Mouse (Mus musculus) left cerebral cortex, postnatal 10 days (tissue): ENCODE measurements at regions not wholly inside any gene's neighbourhood (a gene's known extent, or its start where the extent isn't known, plus 50 kb on each side); places are given as distances from the start of the nearest gene placed in this dataset.

Experiments
- DNase-seq, 2 experiments: peaks; one replicate each; pipeline ENCODE4 v3.0.0; 2021 to 2022; ENCODE audit warnings: low spot score in 2 of 2, mixed read lengths in 1 of 2; ENCODE audit errors: extremely low spot score in 1 of 2
- intact Hi-C: fragments of 180-260 bp; cut with DNase I; formaldehyde crosslinking; loops from one replicate; pipeline ENCODE4 v1.15.1; 2025

DNA sequence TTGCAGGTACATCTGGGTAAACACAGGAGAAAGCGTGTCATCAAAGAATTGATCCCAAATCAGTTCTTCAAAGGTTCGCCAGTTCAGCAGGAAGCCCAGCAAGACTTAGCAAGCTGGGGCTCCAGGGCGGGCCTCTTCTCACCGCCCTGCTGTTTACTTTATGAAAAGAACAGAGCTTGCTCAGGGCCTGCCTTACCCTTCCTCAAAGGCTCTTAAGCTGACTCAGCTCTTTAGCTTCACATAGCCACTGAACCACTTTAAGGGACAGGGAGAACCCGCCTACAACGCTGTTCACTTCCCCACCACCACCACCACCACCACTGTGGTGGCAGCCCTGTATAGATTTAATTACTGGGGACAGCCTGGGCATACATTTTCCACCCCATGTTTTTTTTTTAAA is 148.5 kb downstream of the Clic5 start:
- intact Hi-C loops, result no loop called here
- DNase-seq, result no peak

- intact Hi-C loops, result no loop called here
- no peak for DNase-seq
These were observed 148.9 kb downstream of the Clic5 start for GRCm38 (mm10) chr17:44337253-44337652.

DNA sequence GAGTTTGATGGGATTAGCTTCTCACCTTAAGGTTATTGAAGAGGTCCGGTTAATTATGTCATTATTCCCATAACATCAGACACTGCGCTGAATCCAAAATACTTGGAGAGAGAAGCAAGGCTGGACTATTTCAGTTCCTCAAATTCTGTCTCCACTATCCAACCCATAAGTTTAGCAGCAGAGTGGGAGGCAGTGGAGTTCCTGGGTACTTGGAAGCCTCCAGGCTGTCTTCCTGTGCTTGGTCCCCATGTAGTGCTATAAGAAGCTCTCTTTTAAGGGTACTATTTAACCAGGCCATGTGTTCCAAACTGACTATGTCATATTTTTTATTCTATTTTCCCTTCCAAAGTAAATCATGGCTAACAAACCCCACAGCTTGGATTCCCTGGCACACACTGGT is 156.2 kb downstream of the Clic5 start:
- DNase-seq, result no peak
- intact Hi-C loops, result no loop called here

GRCm38 (mm10) chr17:44345374-44345773 is 157.0 kb downstream of the Clic5 start:
- no peak for DNase-seq
- intact Hi-C loops, result no loop called here

DNA sequence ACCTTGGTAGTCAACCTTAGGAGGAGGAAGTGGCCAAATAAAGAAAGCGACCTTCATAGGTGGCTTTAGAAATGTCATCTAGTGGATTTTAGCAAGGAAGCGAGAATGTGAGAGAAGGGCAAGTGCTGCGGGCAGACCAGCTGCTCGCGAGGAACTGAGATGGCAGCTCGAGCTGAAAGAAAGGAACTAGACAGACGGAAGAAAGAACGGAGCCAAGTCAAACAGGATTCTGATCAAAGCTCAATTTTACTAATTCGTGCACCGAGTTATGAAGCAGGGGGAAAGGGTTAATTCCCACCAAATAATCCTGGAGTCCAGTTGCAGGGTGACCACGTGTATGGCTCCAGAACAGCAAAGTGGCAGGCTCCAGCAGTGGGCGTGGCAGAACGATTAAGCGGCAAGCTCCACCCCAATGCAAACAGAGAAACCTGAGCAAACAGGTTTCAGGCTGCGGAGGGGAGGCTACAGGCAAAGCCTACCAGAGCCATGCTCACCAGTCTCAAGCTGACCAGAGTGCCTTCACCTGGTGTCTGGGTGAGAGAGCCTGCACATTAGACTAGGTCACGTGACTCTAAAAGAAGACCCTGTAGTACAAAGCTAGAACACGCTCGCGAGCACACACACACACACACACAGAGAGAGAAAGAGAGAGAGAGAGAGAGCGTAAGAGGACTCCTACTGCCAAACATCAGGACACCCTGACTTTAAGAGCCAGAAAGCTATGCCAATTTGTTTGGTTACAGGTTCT is 162.0 kb downstream of the Clic5 start:
- intact Hi-C loops, result no loop called here
- DNase-seq, result no peak

DNA sequence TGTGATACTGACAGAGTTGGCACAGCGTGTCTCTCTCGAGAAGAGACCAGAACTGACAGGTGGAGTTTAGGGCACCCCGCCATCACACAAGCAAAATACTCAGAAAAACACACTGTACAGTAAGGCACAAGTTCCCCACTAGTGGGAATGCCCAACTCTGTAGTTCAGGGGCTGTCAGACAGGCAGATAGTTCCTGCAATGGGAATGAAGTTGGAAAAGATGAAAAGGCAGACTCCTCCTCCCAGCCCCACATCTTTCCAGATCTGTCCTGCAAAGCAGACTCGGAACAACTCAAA is 162.5 kb downstream of the Clic5 start:
- intact Hi-C loops, result no loop called here
- no peak for DNase-seq

DNA sequence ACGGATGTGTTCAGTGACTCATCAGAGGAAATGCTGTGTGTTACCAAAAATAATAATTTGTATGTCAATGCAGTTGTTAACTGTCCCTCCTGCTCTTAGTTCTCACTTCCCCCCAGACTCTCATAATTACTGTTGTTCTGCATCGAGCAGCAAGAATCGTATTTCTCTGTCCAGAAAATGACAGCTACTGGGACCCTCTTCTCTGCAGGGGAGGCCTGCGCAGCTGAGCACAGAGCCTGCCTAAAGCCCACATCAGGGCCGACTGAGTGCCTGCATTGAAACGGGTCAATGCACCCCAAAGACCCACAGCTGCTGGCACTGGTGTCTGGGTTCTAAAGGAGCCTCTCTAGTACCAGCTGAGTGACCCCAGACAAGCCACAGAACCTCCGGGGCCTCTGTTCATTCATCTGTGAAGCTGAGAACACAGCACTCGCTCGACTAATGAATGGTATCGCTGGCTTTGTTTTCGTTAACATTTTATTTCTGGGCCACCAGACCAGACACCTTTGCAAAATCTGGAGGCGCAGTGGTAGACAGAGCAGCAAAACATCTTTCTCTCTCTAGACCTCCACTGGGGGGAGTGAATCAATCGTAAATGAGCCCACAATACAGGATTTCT is 163.2 kb downstream of the Clic5 start:
- intact Hi-C loops, result no loop called here
- DNase-seq, result no peak

GRCm38 (mm10) chr17:44352142-44352541 is 163.8 kb downstream of the Clic5 start:
- intact Hi-C loops, result no loop called here
- DNase-seq, result no peak

GRCm38 (mm10) chr17:44363111-44363510 is 174.7 kb downstream of the Clic5 start:
- no peak for DNase-seq
- intact Hi-C loops, result no loop called here

- DNase-seq, result no peak
- intact Hi-C loops, result no loop called here
These were observed 176.1 kb downstream of the Clic5 start for GRCm38 (mm10) chr17:44364494-44364893.

- intact Hi-C loops, result no loop called here
- DNase-seq, result no peak
These were observed 178.1 kb downstream of the Clic5 start for GRCm38 (mm10) chr17:44366438-44366837.

GRCm38 (mm10) chr17:44367561-44367960 is 179.2 kb downstream of the Clic5 start:
- intact Hi-C loops, result no loop called here
- no peak for DNase-seq

- DNase-seq, result no peak
- intact Hi-C loops, result no loop called here
These were observed 182.6 kb downstream of the Clic5 start for GRCm38 (mm10) chr17:44370966-44371465.

- intact Hi-C loops, result no loop called here
- no peak for DNase-seq
These were observed 183.2 kb downstream of the Clic5 start for GRCm38 (mm10) chr17:44371620-44372019.

DNA sequence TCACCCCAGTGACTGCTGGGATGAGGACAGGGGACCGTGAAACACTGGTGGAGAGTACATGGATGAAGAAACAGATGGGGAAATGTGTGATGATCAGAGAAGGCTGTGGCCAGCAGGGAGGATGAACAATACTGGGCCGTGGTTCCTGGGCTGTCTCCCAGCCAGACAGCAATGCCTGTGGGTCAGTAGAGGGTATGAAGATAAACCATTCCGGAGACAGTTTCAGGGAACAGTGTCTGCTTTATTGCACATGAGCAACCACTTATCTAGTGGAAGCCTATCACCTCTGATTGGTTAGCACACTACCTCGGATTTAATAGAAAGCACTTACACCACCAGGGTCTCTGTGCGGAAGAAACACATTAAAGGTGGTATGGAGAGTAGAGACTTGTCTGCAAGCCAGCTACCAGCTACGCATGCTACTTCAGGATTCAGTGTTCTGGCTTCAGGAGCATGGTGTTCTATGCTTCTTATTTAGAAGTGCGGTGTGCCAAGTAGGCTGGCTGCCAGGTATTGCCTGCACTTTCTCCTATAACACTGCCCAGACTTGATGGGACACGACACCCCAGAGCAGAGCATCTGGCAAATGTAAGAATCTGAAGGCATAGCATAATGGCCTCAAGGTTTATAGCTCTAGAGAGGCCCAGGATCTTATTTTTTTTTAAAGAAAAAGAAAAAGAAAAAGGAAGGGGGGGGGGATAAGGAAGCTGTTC is 185.5 kb downstream of the Clic5 start:
- DNase-seq, result no peak
- intact Hi-C loops, result no loop called here

- DNase-seq, result peak in 1 of 2 experiments; percentile 9
- intact Hi-C loops, result no loop called here
These were observed 190.0 kb downstream of the Clic5 start for GRCm38 (mm10) chr17:44378391-44378790.

DNA sequence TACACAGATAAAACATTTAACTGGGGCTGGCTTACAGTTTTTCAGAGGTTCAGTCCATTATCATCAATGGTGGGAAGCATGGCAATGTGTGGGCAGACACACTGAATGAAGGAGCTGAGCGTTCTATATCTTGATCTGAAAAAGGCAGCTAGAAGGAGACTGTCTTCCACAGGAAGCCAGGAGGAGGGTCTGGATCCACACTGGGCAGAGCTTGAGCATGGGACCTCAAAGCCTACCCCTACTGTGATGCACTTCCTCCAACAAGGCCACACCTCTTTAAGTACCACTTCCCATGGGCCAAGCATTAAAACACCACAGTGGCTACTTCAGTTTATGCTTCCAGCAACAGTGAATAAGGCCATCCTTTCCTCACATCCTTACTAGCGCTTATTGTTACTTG is 200.5 kb downstream of the Clic5 start:
- no peak for DNase-seq
- intact Hi-C loops, result no loop called here

DNA sequence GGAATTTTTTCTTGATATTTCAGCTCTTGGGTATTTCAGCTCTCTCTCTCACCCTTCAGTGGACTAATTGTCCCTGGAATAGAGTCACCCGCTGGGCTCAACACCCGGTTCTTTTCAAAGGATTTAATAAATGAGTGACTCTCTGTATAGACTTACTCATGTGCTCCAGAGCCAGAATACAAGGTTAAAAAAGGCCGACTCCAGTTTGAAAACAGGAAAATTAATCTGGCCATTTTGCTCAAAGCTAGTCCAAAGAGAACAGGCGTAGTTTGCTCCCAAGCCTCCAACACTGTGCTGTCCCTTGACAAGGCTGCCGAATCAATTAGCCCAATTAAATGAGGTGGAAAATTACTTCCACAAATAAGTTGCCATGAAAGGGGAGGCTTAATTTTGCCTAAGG is 209.4 kb downstream of the Clic5 start:
- intact Hi-C loops, result no loop called here
- DNase-seq, result no peak

DNA sequence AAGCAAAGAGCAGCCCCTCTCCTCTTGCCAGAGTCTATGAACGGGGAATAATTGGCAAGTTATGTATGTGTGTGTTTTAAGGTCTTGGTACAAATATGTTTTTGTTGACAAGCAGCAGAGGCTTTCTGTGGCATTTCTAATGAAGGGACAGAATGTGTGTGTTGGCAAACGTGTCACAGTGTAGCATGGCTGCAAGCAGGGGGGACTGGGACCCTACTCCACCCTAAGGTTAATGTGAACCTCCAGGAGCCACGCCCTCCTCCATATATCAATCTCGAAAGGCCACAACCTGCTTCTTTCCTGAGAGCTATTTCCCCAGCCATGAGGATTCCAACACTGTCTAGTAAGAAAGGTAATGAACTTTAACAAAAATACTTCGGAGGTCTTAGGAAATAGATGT is 209.8 kb downstream of the Clic5 start:
- intact Hi-C loops, result no loop called here
- DNase-seq, result no peak

- intact Hi-C loops, result no loop called here
- DNase-seq, result no peak
These were observed 216.5 kb downstream of the Clic5 start for GRCm38 (mm10) chr17:44404923-44405322.
